Mouse (Mus musculus) neutrophil, adult 5-6 weeks (primary cell): Measurements from ENCODE around the gene Phf8. TPM values are rescaled to one million over a fixed set of nuclear protein-coding genes. Genes with fewer than 3 reads are reported as not detected.

Experiments
- total RNA-seq: library from RNA; stranded (forward); fragments of 200-1000 nt; gene quantifications from 2 replicates; pipeline ENCODE4 v1.2.3, GENCODE M21; 2017

Gene Phf8
- total RNA-seq, 1 experiment from 2014 or later, result 60.2 TPM

Other genes starting within 250 kb of the Phf8 start
- gene Fam120c, start 176.5 kb upstream of the Phf8 start, total RNA-seq, result 3.4 TPM in 2 replicates